Mouse (Mus musculus): ENCODE measurements around the gene Fmo2. TPM values are rescaled to one million over a fixed set of nuclear protein-coding genes. Genes with fewer than 3 reads are reported as not detected.

The Fmo2 gene
- polyA plus RNA-seq, 1 experiment from 2014 or later: not detected

DNA sequence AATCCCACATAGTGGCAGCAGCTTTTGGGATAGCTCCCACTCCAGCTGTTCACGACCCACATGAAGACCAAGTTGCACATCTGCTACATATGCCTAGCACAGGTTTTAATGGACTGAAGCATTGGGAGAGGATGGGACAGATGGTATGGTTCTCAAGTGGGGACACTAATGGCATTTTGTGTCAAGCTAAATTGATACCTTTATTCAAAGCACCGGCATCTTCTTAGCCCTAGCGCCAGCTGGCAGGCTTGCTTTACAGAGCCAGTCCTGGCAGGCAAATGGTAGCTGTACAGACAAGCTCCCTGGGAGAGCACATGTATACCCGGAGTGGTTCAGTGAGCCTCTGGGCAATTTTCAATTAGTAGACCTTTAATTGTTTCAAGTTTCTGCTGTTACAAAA, 3.4 kb upstream of the Fmo2 start:
- Histone ChIP-seq H3K27me3 (ENCODE audit: control insufficient read depth, insufficient read depth, low read length) (no peaks in the 10 kb centered on the region), H3K27ac (replicated peaks; ENCODE audit: low read depth, low read length) (no peak overlapping the region), H3K9ac (replicated peaks; ENCODE audit: low read length) (no peak overlapping the region), H3K36me3 (ENCODE audit: control insufficient read depth, insufficient read depth, low read length) (no peaks in the 10 kb centered on the region), H3K4me2 (ENCODE audit: low read length) (no peak overlapping the region), H3K4me3 (replicated peaks; ENCODE audit: low read depth, low read length) (no peak overlapping the region), H3K4me1 (ENCODE audit: control insufficient read depth, insufficient read depth, low read length) (no peaks in the 10 kb centered on the region), H3K9me3 (ENCODE audit: control insufficient read depth, low read length) (no peaks in the 10 kb centered on the region)
- WGBS: 70% methylated on average over 4 of the region's 4 CpGs
- DNase-seq (peak; percentile 30), ATAC-seq (ENCODE audit: low FRiP score, low TSS enrichment) (peak; percentile 74)

DNA sequence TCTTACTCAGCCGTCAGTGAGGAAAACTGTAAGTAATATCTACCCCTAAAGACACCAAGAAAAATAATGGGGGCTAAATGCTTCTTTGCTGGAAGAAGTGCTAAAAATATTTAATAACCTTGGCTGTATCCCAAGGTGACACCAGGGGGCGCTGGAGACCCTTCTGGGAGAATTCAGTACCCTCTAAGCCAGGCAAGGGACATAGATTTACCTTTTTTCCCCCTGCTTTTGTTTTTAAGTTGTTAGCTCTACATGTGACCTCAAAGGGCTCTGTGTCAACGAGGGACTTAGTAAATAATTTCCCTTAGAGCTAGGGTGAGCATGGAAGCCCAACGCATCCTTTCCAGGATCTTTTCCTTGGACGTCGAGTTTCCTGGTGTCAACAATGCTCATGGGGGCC, 2.6 kb downstream of the Fmo2 start:
- H3K4me2 ChIP-seq (ENCODE audit: low read length): no peak overlapping the region
- no peaks in the 10 kb centered on the region for H3K4me1 ChIP-seq (ENCODE audit: control insufficient read depth, insufficient read depth, low read length)
- H3K27ac ChIP-seq (replicated peaks; ENCODE audit: low read depth, low read length): no peak overlapping the region
- DNase-seq: peak; percentile 87
- 0 out of 2 replicates have a peak, but pooled peaks have one; percentile 48 for ATAC-seq (ENCODE audit: low FRiP score, low TSS enrichment)
- H3K36me3 ChIP-seq (ENCODE audit: control insufficient read depth, insufficient read depth, low read length): no peaks in the 10 kb centered on the region
- no peak overlapping the region for H3K9ac ChIP-seq (replicated peaks; ENCODE audit: low read length)
- 47% methylated on average over 6 of the region's 6 CpGs for WGBS
- no peak overlapping the region for H3K4me3 ChIP-seq (replicated peaks; ENCODE audit: low read depth, low read length)
- H3K9me3 ChIP-seq (ENCODE audit: control insufficient read depth, low read length): no peaks in the 10 kb centered on the region
- no peaks in the 10 kb centered on the region for H3K27me3 ChIP-seq (ENCODE audit: control insufficient read depth, insufficient read depth, low read length)

DNA sequence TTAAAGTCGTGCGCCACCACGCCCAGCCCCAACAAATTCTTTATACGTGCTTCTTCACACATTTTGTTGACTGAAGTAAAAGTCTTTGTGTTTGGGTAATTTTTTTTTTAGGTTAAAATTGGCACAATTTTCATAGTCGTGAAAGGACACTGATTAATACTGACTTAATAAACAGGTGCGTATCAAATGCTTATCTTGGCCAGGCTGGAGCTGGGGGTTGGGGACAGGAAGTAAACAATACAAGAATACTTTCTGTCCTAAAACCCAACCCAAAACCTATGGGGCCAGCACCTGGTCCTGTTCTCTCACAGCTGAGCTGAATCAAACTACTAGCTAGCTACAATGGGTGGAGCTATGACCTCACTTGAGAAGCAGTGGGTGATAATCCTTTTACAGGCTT, 5.5 kb downstream of the Fmo2 start:
- H3K4me1 ChIP-seq (ENCODE audit: control insufficient read depth, insufficient read depth, low read length): no peaks in the 10 kb centered on the region
- WGBS: 94% methylated on average over 6 of the region's 6 CpGs
- no peaks in the 10 kb centered on the region for H3K36me3 ChIP-seq (ENCODE audit: control insufficient read depth, insufficient read depth, low read length)
- H3K4me2 ChIP-seq (ENCODE audit: low read length): no peak overlapping the region
- H3K4me3 ChIP-seq (replicated peaks; ENCODE audit: low read depth, low read length): no peak overlapping the region
- no peak for ATAC-seq (ENCODE audit: low FRiP score, low TSS enrichment)
- no peak overlapping the region for H3K27ac ChIP-seq (replicated peaks; ENCODE audit: low read depth, low read length)
- H3K9ac ChIP-seq (replicated peaks; ENCODE audit: low read length): no peak overlapping the region
- no peaks in the 10 kb centered on the region for H3K9me3 ChIP-seq (ENCODE audit: control insufficient read depth, low read length)
- no peaks in the 10 kb centered on the region for H3K27me3 ChIP-seq (ENCODE audit: control insufficient read depth, insufficient read depth, low read length)
- no peak for DNase-seq

DNA sequence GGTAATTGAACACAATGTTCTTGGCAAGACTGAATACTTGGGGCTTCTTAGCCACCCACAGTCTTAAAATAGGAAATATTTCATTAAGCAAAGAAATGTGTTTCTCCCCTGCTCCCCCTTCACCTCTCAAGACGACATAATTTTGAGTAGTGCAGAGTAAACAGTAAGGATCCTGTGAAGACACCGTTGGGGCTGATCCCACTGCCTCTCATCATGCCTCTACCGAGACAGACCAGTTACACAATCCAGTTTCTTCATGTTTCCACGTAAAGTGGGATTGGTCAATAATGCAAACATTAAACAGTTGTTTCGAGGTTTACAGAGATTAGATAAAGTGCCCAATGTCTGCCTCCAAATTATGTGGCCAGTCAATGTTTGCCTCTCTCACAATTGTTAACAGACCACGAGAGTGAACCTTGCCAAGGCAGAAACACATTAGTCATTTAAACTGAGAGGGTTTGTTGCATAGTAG, 6.5 kb downstream of the Fmo2 start:
- no peak overlapping the region for H3K4me3 ChIP-seq (replicated peaks; ENCODE audit: low read depth, low read length)

DNA sequence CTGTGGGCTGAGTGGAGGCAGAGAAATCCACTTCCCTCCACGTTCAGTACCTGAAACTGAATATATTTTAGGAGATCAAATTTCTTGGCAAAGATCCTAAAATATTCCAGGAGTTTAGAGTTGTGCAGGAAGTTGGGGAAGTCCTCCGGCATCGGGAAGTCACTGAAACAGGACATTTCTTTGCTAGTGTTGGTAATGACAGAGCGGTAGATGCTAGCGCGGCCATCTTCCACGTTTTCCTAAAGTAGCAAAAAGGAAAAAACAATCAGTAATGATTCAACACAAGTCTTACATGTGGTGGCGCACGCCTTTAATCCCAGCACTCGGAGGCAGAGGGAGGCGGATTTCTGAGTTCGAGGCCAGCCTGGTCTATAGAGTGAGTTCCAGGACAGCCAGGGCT, 9.9 kb downstream of the Fmo2 start:
- 94% methylated on average over 12 of the region's 12 CpGs for WGBS
- Histone ChIP-seq H3K9me3 (ENCODE audit: control insufficient read depth, low read length) (no peaks in the 10 kb centered on the region), H3K4me3 (replicated peaks; ENCODE audit: low read depth, low read length) (no peak overlapping the region), H3K4me1 (ENCODE audit: control insufficient read depth, insufficient read depth, low read length) (no peaks in the 10 kb centered on the region), H3K27ac (replicated peaks; ENCODE audit: low read depth, low read length) (no peak overlapping the region), H3K36me3 (ENCODE audit: control insufficient read depth, insufficient read depth, low read length) (no peaks in the 10 kb centered on the region), H3K4me2 (ENCODE audit: low read length) (no peak overlapping the region), H3K27me3 (ENCODE audit: control insufficient read depth, insufficient read depth, low read length) (no peaks in the 10 kb centered on the region), H3K9ac (replicated peaks; ENCODE audit: low read length) (no peak overlapping the region)
- ATAC-seq (ENCODE audit: low FRiP score, low TSS enrichment): no peak
- DNase-seq: no peak

More for the DNA sequence above, 6.5 kb downstream of the Fmo2 start:
- H3K9ac ChIP-seq (replicated peaks; ENCODE audit: low read length): no peak overlapping the region
- H3K9me3 ChIP-seq (ENCODE audit: control insufficient read depth, low read length): no peaks in the 10 kb centered on the region
- no peak overlapping the region for H3K27ac ChIP-seq (replicated peaks; ENCODE audit: low read depth, low read length)
- no peak for DNase-seq
- 87% methylated on average over 6 of the region's 6 CpGs for WGBS
- no peaks in the 10 kb centered on the region for H3K4me1 ChIP-seq (ENCODE audit: control insufficient read depth, insufficient read depth, low read length)
- H3K4me2 ChIP-seq (ENCODE audit: low read length): no peak overlapping the region
- ATAC-seq (ENCODE audit: low FRiP score, low TSS enrichment): no peak
- H3K36me3 ChIP-seq (ENCODE audit: control insufficient read depth, insufficient read depth, low read length): no peaks in the 10 kb centered on the region
- no peaks in the 10 kb centered on the region for H3K27me3 ChIP-seq (ENCODE audit: control insufficient read depth, insufficient read depth, low read length)

DNA sequence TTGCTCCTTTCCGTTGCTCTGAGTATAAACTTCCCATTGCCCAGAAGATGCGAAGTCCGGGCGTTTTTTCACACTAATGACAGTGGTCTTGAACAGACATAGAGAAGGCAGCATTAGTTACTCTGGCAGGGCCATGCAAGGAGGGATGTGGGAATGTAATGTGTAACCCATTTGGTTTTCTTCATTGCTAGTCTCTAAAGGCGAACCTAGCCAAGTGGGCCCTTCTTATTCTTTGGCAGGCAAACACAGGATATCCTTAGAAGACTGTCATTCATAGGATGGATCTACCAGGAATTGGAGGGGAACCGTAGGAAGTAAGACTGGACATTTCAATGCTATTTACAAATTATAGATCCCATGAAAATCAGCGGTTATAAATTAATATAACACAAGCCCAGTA, 10.9 kb downstream of the Fmo2 start:
- ATAC-seq (ENCODE audit: low FRiP score, low TSS enrichment) (no peak), DNase-seq (no peak)
- Histone ChIP-seq H3K9me3 (ENCODE audit: control insufficient read depth, low read length) (no peaks in the 10 kb centered on the region), H3K9ac (replicated peaks; ENCODE audit: low read length) (no peak overlapping the region), H3K36me3 (ENCODE audit: control insufficient read depth, insufficient read depth, low read length) (no peaks in the 10 kb centered on the region), H3K4me2 (ENCODE audit: low read length) (no peak overlapping the region), H3K27me3 (ENCODE audit: control insufficient read depth, insufficient read depth, low read length) (no peaks in the 10 kb centered on the region), H3K4me3 (replicated peaks; ENCODE audit: low read depth, low read length) (no peak overlapping the region), H3K4me1 (ENCODE audit: control insufficient read depth, insufficient read depth, low read length) (no peaks in the 10 kb centered on the region), H3K27ac (replicated peaks; ENCODE audit: low read depth, low read length) (no peak overlapping the region)
- WGBS: 93% methylated on average over 7 of the region's 7 CpGs

DNA sequence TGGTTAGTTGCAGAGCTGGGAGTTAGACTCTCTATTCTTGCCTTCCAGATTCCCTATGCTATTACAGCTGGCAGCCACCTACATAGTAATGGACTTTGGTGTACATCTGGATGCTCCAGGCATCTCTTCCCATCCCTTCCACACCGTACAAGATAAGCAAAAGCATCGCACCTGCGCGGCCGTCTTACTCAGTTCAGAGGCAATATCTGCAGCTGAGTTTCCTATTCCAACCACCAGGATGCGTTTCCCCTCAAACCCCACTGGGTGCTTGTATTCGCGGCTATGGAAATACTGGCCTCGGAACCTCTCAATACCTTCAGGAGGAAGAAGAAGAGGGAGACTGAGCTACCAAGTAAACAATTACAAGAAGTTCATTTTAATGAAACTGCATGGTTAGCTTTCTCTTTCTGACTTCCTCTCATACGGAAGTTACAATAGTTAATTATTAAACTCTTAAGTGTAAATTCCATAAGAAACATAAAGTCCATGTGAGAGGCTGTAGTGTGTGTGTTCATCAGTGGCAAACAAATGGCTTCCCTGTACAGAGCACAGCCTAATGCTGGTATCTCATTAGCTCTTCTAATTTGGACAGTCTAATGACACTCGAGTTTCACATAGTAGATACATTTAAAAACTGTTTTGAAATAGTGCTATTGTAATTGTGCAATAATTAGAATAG, 12.2 kb downstream of the Fmo2 start:
- ATAC-seq (ENCODE audit: low FRiP score, low TSS enrichment): no peak
- H3K4me1 ChIP-seq (ENCODE audit: control insufficient read depth, insufficient read depth, low read length): no peaks in the 10 kb centered on the region
- no peak overlapping the region for H3K27ac ChIP-seq (replicated peaks; ENCODE audit: low read depth, low read length)
- 82% methylated on average over 11 of the region's 11 CpGs for WGBS
- no peaks in the 10 kb centered on the region for H3K27me3 ChIP-seq (ENCODE audit: control insufficient read depth, insufficient read depth, low read length)
- no peak overlapping the region for H3K4me3 ChIP-seq (replicated peaks; ENCODE audit: low read depth, low read length)
- no peak for DNase-seq
- H3K36me3 ChIP-seq (ENCODE audit: control insufficient read depth, insufficient read depth, low read length): no peaks in the 10 kb centered on the region
- H3K9me3 ChIP-seq (ENCODE audit: control insufficient read depth, low read length): no peaks in the 10 kb centered on the region
- H3K9ac ChIP-seq (replicated peaks; ENCODE audit: low read length): no peak overlapping the region
- no peak overlapping the region for H3K4me2 ChIP-seq (ENCODE audit: low read length)

DNA sequence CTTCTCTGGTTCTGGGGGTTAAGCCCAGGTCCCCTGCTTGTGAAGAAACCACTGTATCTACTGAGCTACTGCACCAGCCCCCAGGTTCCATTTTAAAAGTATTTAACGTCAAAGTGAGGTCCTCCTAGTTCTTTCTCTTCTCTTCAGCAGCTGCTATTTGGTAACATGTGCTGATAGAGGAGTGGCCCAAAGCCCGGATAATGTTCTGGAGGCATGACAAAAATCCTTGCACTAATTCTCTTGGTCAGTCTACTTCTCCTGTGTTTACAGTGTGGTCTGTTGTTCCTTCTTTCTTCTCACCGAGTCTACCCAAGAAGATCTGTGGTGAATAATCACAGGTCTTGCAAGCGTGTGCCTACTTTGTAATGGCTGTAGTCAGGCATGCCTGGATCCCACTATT, 15.8 kb downstream of the Fmo2 start:
- Histone ChIP-seq H3K4me3 (replicated peaks; ENCODE audit: low read depth, low read length) (no peak overlapping the region), H3K27me3 (ENCODE audit: control insufficient read depth, insufficient read depth, low read length) (no peaks in the 10 kb centered on the region), H3K9ac (replicated peaks; ENCODE audit: low read length) (no peak overlapping the region), H3K4me2 (ENCODE audit: low read length) (no peak overlapping the region), H3K4me1 (ENCODE audit: control insufficient read depth, insufficient read depth, low read length) (no peaks in the 10 kb centered on the region), H3K27ac (replicated peaks; ENCODE audit: low read depth, low read length) (no peak overlapping the region), H3K36me3 (ENCODE audit: control insufficient read depth, insufficient read depth, low read length) (no peaks in the 10 kb centered on the region), H3K9me3 (ENCODE audit: control insufficient read depth, low read length) (no peaks in the 10 kb centered on the region)
- ATAC-seq (ENCODE audit: low FRiP score, low TSS enrichment) (no peak), DNase-seq (no peak)
- 86% methylated on average over 4 of the region's 4 CpGs for WGBS

DNA sequence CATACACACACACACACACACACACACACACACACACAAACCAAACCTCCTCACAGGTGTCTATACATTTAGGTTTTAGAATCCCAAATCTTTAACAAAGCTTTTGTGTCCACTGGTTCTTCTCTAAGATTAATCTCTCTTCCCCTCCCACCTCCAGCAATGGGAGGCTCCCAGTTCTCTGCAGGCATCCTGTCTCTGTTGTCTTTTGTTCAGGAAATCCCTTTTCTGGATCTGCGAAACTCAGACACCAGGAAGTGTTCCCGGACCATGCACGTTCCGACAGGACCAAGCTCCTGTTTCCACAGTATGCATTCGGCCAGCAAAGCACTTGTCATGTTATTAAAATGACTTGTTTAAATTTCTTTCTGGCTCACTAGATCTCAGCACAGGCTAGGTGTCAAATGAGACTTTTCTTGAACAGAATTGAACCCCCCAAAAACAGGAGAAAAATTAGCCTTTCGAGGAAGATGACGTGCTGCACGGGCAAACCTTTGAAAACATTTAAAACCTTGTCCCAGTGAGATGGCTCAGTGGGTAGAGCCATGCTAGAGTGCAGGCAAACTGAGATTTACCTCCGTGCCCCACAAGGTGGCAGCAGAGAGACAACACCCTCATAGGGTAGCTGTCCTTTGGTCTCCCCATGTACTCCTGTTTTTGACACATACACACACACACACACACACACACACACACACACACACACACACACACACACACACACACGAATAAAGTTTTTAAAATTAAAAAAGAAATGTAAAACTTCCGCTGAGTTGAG, 18.7 kb downstream of the Fmo2 start:
- Histone ChIP-seq H3K27ac (replicated peaks; ENCODE audit: low read depth, low read length) (no peak overlapping the region), H3K27me3 (ENCODE audit: control insufficient read depth, insufficient read depth, low read length) (no peaks in the 10 kb centered on the region), H3K9me3 (ENCODE audit: control insufficient read depth, low read length) (no peaks in the 10 kb centered on the region), H3K4me2 (ENCODE audit: low read length) (no peak overlapping the region), H3K36me3 (ENCODE audit: control insufficient read depth, insufficient read depth, low read length) (no peaks in the 10 kb centered on the region), H3K4me3 (replicated peaks; ENCODE audit: low read depth, low read length) (no peak overlapping the region), H3K9ac (replicated peaks; ENCODE audit: low read length) (no peak overlapping the region), H3K4me1 (ENCODE audit: control insufficient read depth, insufficient read depth, low read length) (no peaks in the 10 kb centered on the region)
- 57% methylated on average over 11 of the region's 11 CpGs for WGBS
- ATAC-seq (ENCODE audit: low FRiP score, low TSS enrichment) (no peak), DNase-seq (peak; percentile 30)

Data from midbrain, embryonic 14.5 days (tissue).